Mouse (Mus musculus) ES-Bruce4 (cell line): ENCODE results near the gene Cenpa.

Source experiments
- CTCF ChIP-seq: IDR thresholded peaks from one replicate; pipeline ENCODE4 v1.8.1; 2011; ENCODE audit warnings: low read depth, low read length
- EP300 ChIP-seq: IDR thresholded peaks from 2 replicates; pipeline ENCODE4 v1.6.1; 2011; ENCODE audit warnings: low read depth, low read length; ENCODE audit not compliant: insufficient read depth
- POLR2A ChIP-seq: IDR thresholded peaks from one replicate; pipeline ENCODE4 v1.8.1; 2011; ENCODE audit warnings: low read length; ENCODE audit not compliant: insufficient read depth

- TF ChIP-seq EP300 (no peak), CTCF (peak; percentile 67), POLR2A (no peak)
Observed at GRCm38 (mm10) chr5:30682967-30683600, 16.5 kb downstream of the Cenpa start.
